Mouse (Mus musculus) activated CD4-positive, CD25-positive, alpha-beta regulatory T cell (primary cell): ENCODE data around the gene Gm45234. TPM values are rescaled to one million over a fixed set of nuclear protein-coding genes. Genes with fewer than 3 reads are reported as not detected.

Experiments used
- polyA plus RNA-seq, 2 experiments: library from polyadenylated mRNA; unstranded; fragments of 100-300 nt; shearing (Covaris generic); gene quantifications; one replicate each; pipeline ENCODE4 v1.2.1; 2017

The Gm45234 gene
- not detected for polyA plus RNA-seq

GRCm38 (mm10) chr6:124755831-124756595, at the start of gene Gm45234, which contains the start of gene Atn1:
Gene Gm45234, minus strand, starts transcription at chr6:124756021.
Gene Atn1, minus strand, starts transcription at chr6:124756524.

GRCm38 (mm10) chr6:124779222-124779983, 23.6 kb upstream of the Gm45234 start, which contains the start of gene Lrrc23:
Gene Lrrc23, minus strand, starts transcription at chr6:124779727.

GRCm38 (mm10) chr6:124769101-124769765, 13.4 kb upstream of the Gm45234 start, which contains the start of gene Eno2:
Gene Eno2, minus strand, starts transcription at chr6:124769673.

GRCm38 (mm10) chr6:124740888-124741761, 14.7 kb downstream of the Gm45234 start, which contains the start of gene Grcc10:
Gene Grcc10, minus strand, starts transcription at chr6:124741374.

GRCm38 (mm10) chr6:124738511-124739023, 17.3 kb downstream of the Gm45234 start, which contains the start of gene Ptpn6:
Gene Ptpn6, minus strand, starts transcription at chr6:124738714.

GRCm38 (mm10) chr6:124711824-124712782, 43.7 kb downstream of the Gm45234 start, which contains the start of the genes Emg1 and Phb2:
Gene Emg1, minus strand, starts transcription at chr6:124712178.
Gene Phb2, plus strand, starts transcription at chr6:124712336.

Other genes with a start within 250 kb of the Gm45234 start
- gene C1ra, start 243.6 kb downstream of the Gm45234 start, polyA plus RNA-seq: under 1 TPM; 0.17 to 0.53 TPM
- under 1 TPM in 1 of 2 experiments, not detected in 1; 0.21 TPM for gene C1s1, start 213.7 kb downstream of the Gm45234 start, polyA plus RNA-seq
- gene C1rb, start 185.7 kb downstream of the Gm45234 start, polyA plus RNA-seq: not detected
- not detected for gene C1s2, start 119.9 kb downstream of the Gm45234 start, polyA plus RNA-seq
- gene Lpcat3, start 93.0 kb downstream of the Gm45234 start, polyA plus RNA-seq: 10 to 100 TPM; 51.5 to 80.2 TPM
- 100 to 1,000 TPM; 250 to 341 TPM for gene Emg1, start 43.8 kb downstream of the Gm45234 start, polyA plus RNA-seq
- gene Phb2, start 43.7 kb downstream of the Gm45234 start, polyA plus RNA-seq: 100 to 1,000 TPM; 199 to 262 TPM
- 100 to 1,000 TPM; 271 to 272 TPM for gene Ptpn6, start 17.3 kb downstream of the Gm45234 start, polyA plus RNA-seq
- gene Grcc10, start 14.6 kb downstream of the Gm45234 start, polyA plus RNA-seq: 100 to 1,000 TPM; 443 to 508 TPM
- gene Atn1, start 503 bp upstream of the Gm45234 start, polyA plus RNA-seq: 10 to 100 TPM in 1 of 2 experiments, 1 to 10 TPM in 1; 3.7 to 10.9 TPM
- gene Eno2, start 13.7 kb upstream of the Gm45234 start, polyA plus RNA-seq: 1 to 10 TPM; 3.3 to 7.1 TPM
- gene Lrrc23, start 23.7 kb upstream of the Gm45234 start, polyA plus RNA-seq: 1 to 10 TPM in 1 of 2 experiments, not detected in 1; 2.7 TPM
- gene Spsb2, start 52.6 kb upstream of the Gm45234 start, polyA plus RNA-seq: 1 to 10 TPM; 2.1 to 9.7 TPM
- gene Tpi1, start 58.3 kb upstream of the Gm45234 start, polyA plus RNA-seq: 100 to 1,000 TPM; 147 to 163 TPM
- 10 to 100 TPM; 71.4 to 93.4 TPM for gene Usp5, start 73.5 kb upstream of the Gm45234 start, polyA plus RNA-seq
- gene Cdca3, start 73.5 kb upstream of the Gm45234 start, polyA plus RNA-seq: 10 to 100 TPM; 22.6 to 23.4 TPM
- gene Gnb3, start 84.3 kb upstream of the Gm45234 start, polyA plus RNA-seq: under 1 TPM in 1 of 2 experiments, not detected in 1; 0.25 TPM
- gene P3h3, start 101.7 kb upstream of the Gm45234 start, polyA plus RNA-seq: under 1 TPM; 0.09 to 0.49 TPM
- gene Gpr162, start 108.0 kb upstream of the Gm45234 start, polyA plus RNA-seq: under 1 TPM; 0.26 to 0.48 TPM
- 100 to 1,000 TPM; 318 to 460 TPM for gene Cd4, start 132.2 kb upstream of the Gm45234 start, polyA plus RNA-seq
- 10 to 100 TPM in 1 of 2 experiments, 1 to 10 TPM in 1; 7.9 to 13.9 TPM for gene Lag3, start 155.7 kb upstream of the Gm45234 start, polyA plus RNA-seq
- 10 to 100 TPM; 48.9 to 51.3 TPM for gene Ptms, start 164.1 kb upstream of the Gm45234 start, polyA plus RNA-seq
- 100 to 1,000 TPM; 180 to 204 TPM for gene Mlf2, start 175.4 kb upstream of the Gm45234 start, polyA plus RNA-seq
- gene Cops7a, start 209.5 kb upstream of the Gm45234 start, polyA plus RNA-seq: 10 to 100 TPM; 63.1 to 67.0 TPM
- gene Pianp, start 240.7 kb upstream of the Gm45234 start, polyA plus RNA-seq: under 1 TPM; 0.27 to 0.44 TPM